Comparison of ENCODE assay signal across 32 mouse cellular contexts in the genomic region with DNA sequence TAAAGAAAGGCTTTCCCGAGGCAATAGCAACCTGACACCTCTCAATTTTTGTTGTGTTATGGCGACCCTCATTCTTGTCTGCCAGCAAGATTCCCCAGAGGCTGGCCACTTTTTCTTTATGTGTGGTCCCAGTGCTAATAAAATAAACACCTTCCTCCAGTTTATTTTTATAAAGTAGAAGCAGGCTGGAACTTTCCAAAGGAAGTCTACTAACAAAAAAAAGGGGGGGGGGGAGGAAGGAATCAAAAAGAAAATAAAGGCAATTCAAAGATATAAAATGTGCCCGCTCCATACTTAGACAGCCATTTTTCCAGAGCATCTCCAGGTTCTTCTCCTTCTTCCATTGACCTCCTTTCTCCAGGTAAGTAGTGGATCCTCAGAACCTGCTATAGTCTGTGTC. TPM values are rescaled to one million over a fixed set of nuclear protein-coding genes. Genes with fewer than 3 reads are reported as not detected.
"Had no signal": no experiment of that assay in that cellular context is flagged by ENCODE, and none has a peak within 500 bp of the region (broad histone marks: within the 10 kb centered on the region; RNA-seq: fewer than 3 reads in every experiment).

A gene (plus strand): TSS at position 301 of the 400 bp plus-strand sequence.

- H3K27me3 ChIP-seq: heart, embryonic 12.5 days; hindbrain, embryonic 12.5 days; intestine, embryonic 15.5 days; limb, embryonic 15.5 days; liver, embryonic 12.5 days had no signal

- DNase-seq: gastrocnemius, adult 2 months; gastrocnemius, postnatal 10 days; gastrocnemius, postnatal 25 days; heart, adult 18-20 months; heart, postnatal 10 days; heart, postnatal 4 days; kidney, adult 18-20 months; kidney, adult 8-10 months; kidney, postnatal 10 days; kidney, postnatal 25 days; kidney, postnatal 4 days; layer of hippocampus, postnatal 36 days had no signal

- H3K9ac ChIP-seq: heart, embryonic 12.5 days; hindbrain, embryonic 12.5 days; hindbrain, embryonic 14.5 days; intestine, embryonic 15.5 days; limb, embryonic 13.5 days; limb, embryonic 15.5 days; liver, embryonic 12.5 days; liver, embryonic 14.5 days had no signal

- H3K36me3 ChIP-seq: heart, embryonic 10.5 days; heart, embryonic 12.5 days; hindbrain, embryonic 10.5 days; hindbrain, embryonic 12.5 days; intestine, embryonic 15.5 days; limb, embryonic 13.5 days; limb, embryonic 15.5 days; liver, embryonic 12.5 days had no signal

- H3K4me3 ChIP-seq: gastrocnemius, adult 2 months; heart, embryonic 10.5 days; heart, embryonic 12.5 days; hindbrain, embryonic 10.5 days; hindbrain, embryonic 12.5 days; intestine, embryonic 15.5 days; layer of hippocampus, adult 2 months; limb, embryonic 13.5 days; limb, embryonic 15.5 days; liver, embryonic 12.5 days had no signal

- H3K9me3 ChIP-seq: heart, embryonic 10.5 days; heart, embryonic 12.5 days; hindbrain, embryonic 10.5 days; hindbrain, embryonic 12.5 days; intestine, embryonic 15.5 days; limb, embryonic 13.5 days; limb, embryonic 15.5 days; liver, embryonic 12.5 days had no signal

- ATAC-seq: hindbrain, embryonic 16.5 days; inflammation-experienced regulatory T-cells, adult 6 months; intestine, embryonic 15.5 days; intestine, postnatal 0 days; liver, embryonic 12.5 days had no signal

- H3K4me2 ChIP-seq: heart, embryonic 12.5 days; hindbrain, embryonic 12.5 days; hindbrain, embryonic 14.5 days; intestine, embryonic 15.5 days; limb, embryonic 13.5 days; limb, embryonic 15.5 days; liver, embryonic 12.5 days had no signal

- H3K4me1 ChIP-seq: heart, embryonic 10.5 days; heart, embryonic 12.5 days; hindbrain, embryonic 10.5 days; hindbrain, embryonic 12.5 days; intestine, embryonic 15.5 days; limb, embryonic 13.5 days; limb, embryonic 15.5 days; liver, embryonic 12.5 days had no signal

- H3K27ac ChIP-seq: gastrocnemius, adult 2 months; heart, embryonic 10.5 days; hindbrain, embryonic 10.5 days; hindbrain, embryonic 12.5 days; hindbrain, embryonic 14.5 days; intestine, embryonic 15.5 days; layer of hippocampus, adult 2 months; limb, embryonic 13.5 days; limb, embryonic 15.5 days; liver, embryonic 12.5 days; liver, embryonic 14.5 days had no signal

RNA-seq across cellular contexts. Expression of the gene that starts here (rescaled TPM):
- total RNA-seq: gastrocnemius, adult 2 months; gastrocnemius, postnatal 10 days; gastrocnemius, postnatal 25 days; granulocyte monocyte progenitor cell, adult 5-6 weeks; heart, adult 18-20 months; heart, adult 8-10 months; heart, postnatal 10 days; heart, postnatal 25 days; heart, postnatal 4 days; layer of hippocampus, postnatal 10 days; liver, adult 2 months had no signal
- polyA plus RNA-seq: heart, embryonic 12.5 days; heart, embryonic 16.5 days; limb, embryonic 15.5 days; liver, adult 2 months; liver, embryonic 12.5 days had no signal
